Mouse (Mus musculus) liver, embryonic 11.5 days (tissue): ENCODE results near the gene Apela. TPM values are rescaled to one million over a fixed set of nuclear protein-coding genes. Genes with fewer than 3 reads are reported as not detected.

Source experiments
- ATAC-seq: fragments of 200-750 bp; cut with Nextera tagmentation; replicated peaks from 2 replicates; pipeline ENCODE4 v1.8.0; 2017; ENCODE audit warnings: moderate number of reproducible peaks, mild to moderate bottlenecking, moderate TSS enrichment, moderate library complexity; ENCODE audit not compliant: low FRiP score
- DNase-seq: peaks from one replicate; pipeline ENCODE4 v3.0.0-alpha.2; 2017; ENCODE audit warnings: low spot score
- H3K27ac ChIP-seq: fragments of 300-500 bp; sonication (generic); 2 replicates; pipeline ENCODE4 v1.5.1; 2014; ENCODE audit warnings: mild to moderate bottlenecking, low read depth, low read length, control low read depth
- H3K27me3 ChIP-seq: fragments of 300-500 bp; sonication (generic); replicated peaks from 2 replicates; pipeline ENCODE4 v1.6.1; 2014; ENCODE audit warnings: low read length, mixed read lengths; ENCODE audit not compliant: control insufficient read depth, insufficient read depth
- H3K36me3 ChIP-seq: fragments of 300-500 bp; sonication (generic); 2 replicates; pipeline ENCODE4 v1.6.1; 2014; ENCODE audit warnings: mild to moderate bottlenecking, low read length, moderate library complexity, mixed read lengths; ENCODE audit not compliant: control insufficient read depth, insufficient read depth
- H3K4me1 ChIP-seq: fragments of 300-500 bp; sonication (generic); replicated peaks from 2 replicates; pipeline ENCODE4 v1.6.1; 2014; ENCODE audit warnings: low read length, mixed read lengths; ENCODE audit not compliant: control insufficient read depth, insufficient read depth
- H3K4me2 ChIP-seq: fragments of 300-500 bp; sonication (generic); 2 replicates; pipeline ENCODE4 v1.6.1; 2014; ENCODE audit warnings: mild to moderate bottlenecking, control low read depth, moderate library complexity
- H3K4me3 ChIP-seq: fragments of 300-500 bp; sonication (generic); 2 replicates; pipeline ENCODE4 v1.5.1; 2014; ENCODE audit warnings: low read depth, low read length, control low read depth
- H3K9ac ChIP-seq: fragments of 300-500 bp; sonication (generic); 2 replicates; pipeline ENCODE4 v1.6.1; 2014; ENCODE audit warnings: low read depth, low read length, control low read depth
- H3K9me3 ChIP-seq: fragments of 300-500 bp; sonication (generic); 2 replicates; pipeline ENCODE4 v1.6.1; 2016; ENCODE audit warnings: low read length, inconsistent platforms, mixed read lengths; ENCODE audit not compliant: control insufficient read depth
- WGBS: fragments of 180-500 bp; shearing (Covaris S2); extraction: QIAGEN DNeasy Blood & Tissue Kit; methylation state at CpG from one replicate; pipeline ENCODE4 v1.1.7; 2014; 5-methylcytosine and 5-hydroxymethylcytosine counted together
- polyA plus RNA-seq: library from polyadenylated mRNA; unstranded; fragments of >200 nt; fragmentation: Nextera tagmentation; extraction: Ambion mirVana; gene quantifications from 2 replicates; pipeline ENCODE4 v1.2.1, GENCODE M21; 2014

Apela gene
- 3.1 and 3.7 TPM in 2 replicates for polyA plus RNA-seq

GRCm38 (mm10) chr8:65037117-65037533 is at the start of gene Apela:
Apela (minus strand) TSS chr8:65037336.
- Histone ChIP-seq H3K4me3 (no peak within 1 kb of the TSS), H3K27ac (no peak within 1 kb of the TSS), H3K4me1 (no peaks in the 10 kb centered on the region), H3K9me3 (no peaks in the 10 kb centered on the region), H3K27me3 (no peaks in the 10 kb centered on the region), H3K36me3 (no peaks in the 10 kb centered on the region), H3K4me2 (peak within 1 kb of the TSS; percentile 54), H3K9ac (no peak within 1 kb of the TSS)
- 2% methylated on average over 8 of the region's 8 CpGs for whole genome bisulfite sequencing
- DNase-seq (peak; percentile 41), ATAC-seq (peak; percentile 72)

DNA sequence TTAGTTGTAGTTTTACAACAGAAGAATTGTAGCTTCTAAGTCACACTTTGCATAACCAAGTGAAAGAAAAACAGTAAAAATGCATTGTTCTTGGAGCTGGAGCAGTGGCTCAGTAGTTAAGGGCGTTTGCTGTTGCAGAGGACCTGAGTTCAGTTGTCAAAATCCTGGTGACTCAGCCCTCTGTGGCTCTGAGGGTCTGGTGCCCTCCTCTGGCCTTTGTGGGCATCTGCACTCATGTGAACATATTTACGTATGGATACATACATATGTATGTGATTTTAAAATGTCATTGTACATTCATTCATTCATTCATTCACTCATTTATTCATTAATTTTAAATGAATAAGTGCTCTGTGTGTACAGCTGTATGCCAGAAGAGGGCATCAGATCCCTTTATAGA is 48.5 kb upstream of the Apela start:
- 68% methylated on average over 2 of the region's 2 CpGs for WGBS
- Histone ChIP-seq H3K4me3 (no peak overlapping the region), H3K27me3 (no peaks in the 10 kb centered on the region), H3K27ac (no peak overlapping the region), H3K9me3 (no peaks in the 10 kb centered on the region), H3K36me3 (no peaks in the 10 kb centered on the region), H3K4me2 (no peak overlapping the region), H3K9ac (no peak overlapping the region), H3K4me1 (no peaks in the 10 kb centered on the region)
- DNase-seq: no peak
- ATAC-seq: no peak

DNA sequence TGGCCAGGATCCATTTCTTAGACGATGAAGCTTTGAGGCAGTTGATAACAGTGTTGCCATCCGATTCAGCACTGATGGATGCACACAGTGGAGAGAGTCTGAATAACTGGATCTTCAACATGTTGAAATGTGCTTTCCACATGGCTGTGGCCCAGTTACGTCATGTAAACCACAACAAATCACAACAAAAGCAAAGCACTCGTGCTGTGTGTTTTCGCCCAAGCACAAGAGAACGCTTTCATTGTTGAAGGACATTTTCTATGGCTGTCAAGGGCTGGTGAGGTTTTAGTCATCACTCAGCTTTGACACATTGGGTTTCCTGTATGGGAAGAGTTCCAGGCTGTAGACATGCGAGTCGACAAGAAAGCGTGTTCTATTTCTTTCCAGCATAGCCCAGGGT is 43.6 kb upstream of the Apela start:
- Histone ChIP-seq H3K36me3 (no peaks in the 10 kb centered on the region), H3K9me3 (no peaks in the 10 kb centered on the region), H3K4me3 (no peak overlapping the region), H3K27me3 (no peaks in the 10 kb centered on the region), H3K27ac (no peak overlapping the region), H3K4me1 (no peaks in the 10 kb centered on the region; the same call in 1 of the 2 replicates), H3K9ac (no peak overlapping the region), H3K4me2 (no peak overlapping the region)
- WGBS: 69% methylated on average over 9 of the region's 9 CpGs
- ATAC-seq (no peak), DNase-seq (no peak)

GRCm38 (mm10) chr8:65074733-65075132 is 37.6 kb upstream of the Apela start, which contains the start of gene Gm10663:
Gm10663 (plus strand) TSS chr8:65075033.
- DNase-seq: no peak
- ATAC-seq: no peak
- Histone ChIP-seq H3K27ac (no peak within 1 kb of the TSS), H3K36me3 (no peaks in the 10 kb centered on the region), H3K9me3 (no peaks in the 10 kb centered on the region), H3K9ac (no peak within 1 kb of the TSS), H3K4me3 (no peak within 1 kb of the TSS), H3K4me1 (no peaks in the 10 kb centered on the region; the same call in 1 of the 2 replicates), H3K4me2 (no peak within 1 kb of the TSS), H3K27me3 (no peaks in the 10 kb centered on the region)
- WGBS: 69% methylated on average over 2 of the region's 2 CpGs

DNA sequence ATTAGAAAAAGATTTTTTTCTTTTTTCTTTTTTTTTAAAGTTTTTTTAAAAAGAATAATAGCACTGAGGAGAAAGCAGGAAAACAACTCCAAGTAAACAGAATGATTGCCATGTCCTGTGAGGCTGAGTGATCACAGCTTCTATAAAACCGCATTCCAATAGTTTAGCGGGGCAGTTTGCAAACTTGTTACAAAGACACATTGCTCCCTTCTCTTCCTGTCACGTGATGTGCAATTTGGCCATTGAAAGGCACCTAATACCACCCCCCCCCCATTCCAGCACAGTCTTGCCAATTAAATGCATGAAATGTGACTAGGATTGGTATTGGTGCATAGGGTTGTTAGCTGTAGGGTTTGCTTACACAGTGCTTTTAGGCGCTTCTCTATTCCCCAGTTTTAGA is 33.9 kb upstream of the Apela start:
- 77% methylated on average over 4 of the region's 4 CpGs for WGBS
- ATAC-seq: no peak
- no peak overlapping the region for H3K27ac ChIP-seq
- no peaks in the 10 kb centered on the region for H3K36me3 ChIP-seq
- no peak for DNase-seq
- no peaks in the 10 kb centered on the region for H3K27me3 ChIP-seq
- no peak overlapping the region for H3K4me3 ChIP-seq
- no peaks in the 10 kb centered on the region; the same call in 1 of the 2 replicates for H3K4me1 ChIP-seq
- H3K4me2 ChIP-seq: no peak overlapping the region
- H3K9me3 ChIP-seq: no peaks in the 10 kb centered on the region
- no peak overlapping the region for H3K9ac ChIP-seq

DNA sequence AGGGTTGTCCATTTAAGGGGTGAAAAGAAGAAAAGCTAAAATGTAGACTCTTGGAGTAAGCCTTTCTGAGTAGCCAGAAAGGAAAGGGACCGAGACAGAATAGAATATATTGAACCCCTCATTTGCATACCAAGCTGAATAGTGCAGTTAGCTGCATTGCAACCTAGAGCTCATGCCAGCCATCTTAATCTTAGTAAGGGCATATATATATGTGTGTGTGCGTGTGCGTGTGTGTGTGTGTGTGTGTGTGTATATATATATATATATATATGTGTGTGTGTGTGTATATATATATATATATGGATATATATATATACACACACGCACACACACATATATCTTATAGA is 31.3 kb upstream of the Apela start:
- Histone ChIP-seq H3K4me1 (no peaks in the 10 kb centered on the region), H3K27me3 (no peaks in the 10 kb centered on the region), H3K4me2 (no peak overlapping the region), H3K9ac (no peak overlapping the region), H3K27ac (no peak overlapping the region), H3K36me3 (no peaks in the 10 kb centered on the region), H3K4me3 (no peak overlapping the region), H3K9me3 (no peaks in the 10 kb centered on the region)
- ATAC-seq (no peak), DNase-seq (no peak)
- 82% methylated on average over 4 of the region's 4 CpGs for WGBS

- Histone ChIP-seq H3K4me1 (no peaks in the 10 kb centered on the region), H3K27me3 (no peaks in the 10 kb centered on the region), H3K9ac (no peak overlapping the region), H3K9me3 (no peaks in the 10 kb centered on the region), H3K36me3 (no peaks in the 10 kb centered on the region), H3K27ac (no peak overlapping the region), H3K4me3 (no peak overlapping the region), H3K4me2 (no peak overlapping the region)
- DNase-seq: no peak
- 58% methylated on average over 10 of the region's 10 CpGs for WGBS
- no peak for ATAC-seq
Measured at GRCm38 (mm10) chr8:65067694-65068472, 30.7 kb upstream of the Apela start.

- WGBS: 87% methylated on average over 4 of the region's 4 CpGs
- no peaks in the 10 kb centered on the region for H3K36me3 ChIP-seq
- no peak for DNase-seq
Measured at GRCm38 (mm10) chr8:65067031-65067430, 29.9 kb upstream of the Apela start.

GRCm38 (mm10) chr8:65065622-65066021 is 28.5 kb upstream of the Apela start:
- Histone ChIP-seq H3K4me1 (no peaks in the 10 kb centered on the region), H3K27me3 (no peaks in the 10 kb centered on the region), H3K27ac (no peak overlapping the region), H3K4me2 (no peak overlapping the region), H3K4me3 (no peak overlapping the region), H3K9ac (no peak overlapping the region), H3K36me3 (no peaks in the 10 kb centered on the region), H3K9me3 (no peaks in the 10 kb centered on the region)
- ATAC-seq (no peak), DNase-seq (no peak)
- WGBS: 96% methylated on average over 3 of the region's 3 CpGs

More at GRCm38 (mm10) chr8:65067031-65067430, 29.9 kb upstream of the Apela start:
- no peaks in the 10 kb centered on the region for H3K4me1 ChIP-seq
- H3K27ac ChIP-seq: no peak overlapping the region
- H3K27me3 ChIP-seq: no peaks in the 10 kb centered on the region
- no peak for ATAC-seq
- H3K4me2 ChIP-seq: no peak overlapping the region
- no peak overlapping the region for H3K4me3 ChIP-seq
- H3K9ac ChIP-seq: no peak overlapping the region
- no peaks in the 10 kb centered on the region for H3K9me3 ChIP-seq
